Mouse (Mus musculus) urinary bladder, postnatal 25 days (tissue): Measurements from ENCODE around the gene Prkab1.

Experiments
- DNase-seq: peaks from one replicate; pipeline ENCODE4 v3.0.0; 2022; ENCODE audit warnings: low spot score

The Prkab1 gene

DNA sequence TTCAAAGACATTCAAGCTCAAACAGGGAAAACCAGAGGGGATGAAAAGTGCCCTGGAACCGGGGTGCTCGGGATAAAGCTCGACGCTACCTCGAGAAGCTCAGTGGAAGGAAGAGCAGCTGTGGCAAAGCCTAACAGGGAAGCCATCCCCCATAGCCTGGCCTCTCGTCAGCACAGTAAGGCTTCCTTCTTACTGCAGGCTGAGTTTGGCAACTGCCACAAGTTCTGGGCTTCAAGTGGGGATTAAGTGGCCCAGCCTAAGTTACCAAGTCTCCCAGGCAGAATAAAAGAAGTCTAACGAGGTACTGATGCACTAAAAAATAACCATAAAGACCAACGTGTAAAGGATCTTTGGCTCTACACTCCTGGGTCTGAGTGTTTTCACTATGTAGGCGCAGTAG is 6.1 kb downstream of the Prkab1 start:
- no peak for DNase-seq

DNA sequence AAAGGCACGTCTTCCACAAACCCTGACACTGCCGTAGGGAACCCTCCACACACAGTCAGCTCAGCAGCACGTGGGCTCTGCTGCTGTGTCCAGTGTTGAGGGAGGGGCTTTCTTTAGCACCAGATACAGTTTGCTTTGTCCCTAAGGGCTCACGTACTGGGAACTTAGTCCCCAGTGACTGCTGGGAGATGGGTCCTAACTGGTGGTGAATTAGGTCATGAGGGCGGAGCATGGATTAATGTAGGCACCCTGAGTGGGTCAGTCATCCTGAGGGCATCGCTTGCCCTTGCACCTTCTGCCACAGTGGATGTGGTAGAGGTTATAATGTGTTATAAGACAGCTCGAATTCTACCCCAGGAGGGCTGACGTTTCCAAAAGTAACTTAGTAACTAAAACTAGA is 6.9 kb downstream of the Prkab1 start:
- DNase-seq, result no peak

DNA sequence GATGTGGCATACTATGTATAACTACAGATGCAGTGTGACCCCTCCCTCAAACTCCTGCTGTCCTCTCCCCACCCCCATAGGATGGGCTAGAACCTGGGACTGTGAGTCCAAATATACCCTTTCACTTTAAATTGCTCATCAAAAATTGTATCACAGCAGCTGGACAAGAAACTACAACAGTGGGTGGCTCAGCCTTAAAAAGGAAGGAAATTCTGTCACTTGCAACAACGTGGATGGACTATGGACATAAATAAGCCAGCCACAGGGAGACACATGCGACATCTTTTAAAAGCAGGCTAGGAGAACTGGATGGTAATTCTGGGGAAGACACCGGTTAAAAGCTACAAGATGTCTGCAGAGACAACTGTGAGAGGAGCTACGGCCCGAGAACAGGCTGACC is 7.8 kb downstream of the Prkab1 start:
- DNase-seq, result no peak

DNA sequence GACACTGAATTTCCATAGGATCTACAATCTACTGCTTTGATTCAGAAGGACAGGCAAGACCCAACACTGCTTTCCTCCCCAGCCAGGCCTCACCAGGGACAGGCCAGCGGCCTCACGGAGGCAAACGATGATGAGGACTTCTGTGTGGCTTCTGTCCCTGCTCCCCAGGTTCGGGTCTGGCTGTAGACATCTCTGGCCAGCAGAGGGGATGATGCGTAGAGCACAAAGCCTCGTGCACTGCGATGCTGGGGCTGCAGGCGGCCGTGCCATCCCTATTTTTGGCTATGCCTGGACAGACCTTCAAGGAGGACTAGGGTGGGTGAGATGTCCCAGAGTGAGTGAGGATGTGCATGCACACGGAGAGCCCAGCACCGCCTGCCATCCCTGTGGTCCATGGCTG is 10.1 kb downstream of the Prkab1 start:
- DNase-seq, result no peak

DNA sequence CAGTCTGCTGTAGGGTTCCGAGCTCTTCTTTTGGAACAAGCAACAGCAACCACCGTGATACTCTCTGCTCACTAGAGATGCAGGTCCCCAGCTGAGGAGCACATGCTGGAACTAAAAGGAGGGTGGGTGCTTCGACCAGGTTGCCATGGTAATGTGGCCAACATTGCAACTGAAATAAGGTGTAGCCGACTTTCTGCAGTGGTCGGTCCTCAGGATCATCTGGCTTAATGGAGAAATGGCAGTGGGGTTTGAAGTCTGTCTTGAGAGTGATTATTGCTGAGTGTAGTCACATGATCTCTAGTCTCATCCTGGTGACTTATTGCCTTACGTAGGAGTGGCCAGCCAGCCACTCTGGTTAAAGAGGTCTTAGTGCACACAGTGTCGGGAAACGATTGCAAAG is 10.5 kb downstream of the Prkab1 start:
- DNase-seq, result no peak

DNA sequence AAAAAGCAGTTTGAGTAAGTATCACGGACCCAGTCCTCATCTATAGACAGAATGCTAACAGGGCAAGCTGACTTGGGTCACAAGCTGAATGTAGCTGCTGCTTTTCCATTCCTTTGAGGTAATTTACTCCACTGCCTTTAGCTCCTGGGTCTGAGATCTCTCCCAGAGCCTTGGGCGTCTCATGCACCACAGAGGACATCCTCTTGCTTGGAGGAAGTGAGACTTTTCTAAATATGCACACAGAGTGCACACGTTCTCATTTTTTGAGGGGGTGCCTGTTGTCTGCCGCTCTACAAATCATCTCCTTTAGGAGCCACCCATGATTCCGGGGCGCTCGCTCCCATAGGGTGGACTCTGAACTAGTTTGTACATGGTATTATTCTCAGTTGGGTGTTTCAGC is 11.8 kb downstream of the Prkab1 start:
- no peak for DNase-seq

DNA sequence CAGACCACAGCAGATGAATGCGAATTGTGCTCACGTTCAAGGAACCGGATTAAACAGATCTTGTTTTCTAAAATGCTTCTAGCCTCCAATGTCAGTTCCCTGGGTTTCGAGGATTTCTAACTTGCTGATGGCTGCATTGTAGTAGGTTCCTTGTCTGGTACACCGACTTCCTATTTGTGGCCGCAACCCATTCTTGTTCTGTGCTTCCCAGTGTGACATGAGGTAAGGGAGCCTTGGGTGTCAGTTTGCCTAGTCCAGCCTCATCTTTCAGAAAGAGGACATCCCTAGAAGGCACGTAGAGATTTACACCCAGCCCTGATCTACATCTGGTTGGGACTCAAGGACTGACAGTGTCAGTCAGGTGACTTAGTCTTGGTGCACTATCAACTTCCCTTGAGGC is 12.6 kb downstream of the Prkab1 start:
- no peak for DNase-seq

DNA sequence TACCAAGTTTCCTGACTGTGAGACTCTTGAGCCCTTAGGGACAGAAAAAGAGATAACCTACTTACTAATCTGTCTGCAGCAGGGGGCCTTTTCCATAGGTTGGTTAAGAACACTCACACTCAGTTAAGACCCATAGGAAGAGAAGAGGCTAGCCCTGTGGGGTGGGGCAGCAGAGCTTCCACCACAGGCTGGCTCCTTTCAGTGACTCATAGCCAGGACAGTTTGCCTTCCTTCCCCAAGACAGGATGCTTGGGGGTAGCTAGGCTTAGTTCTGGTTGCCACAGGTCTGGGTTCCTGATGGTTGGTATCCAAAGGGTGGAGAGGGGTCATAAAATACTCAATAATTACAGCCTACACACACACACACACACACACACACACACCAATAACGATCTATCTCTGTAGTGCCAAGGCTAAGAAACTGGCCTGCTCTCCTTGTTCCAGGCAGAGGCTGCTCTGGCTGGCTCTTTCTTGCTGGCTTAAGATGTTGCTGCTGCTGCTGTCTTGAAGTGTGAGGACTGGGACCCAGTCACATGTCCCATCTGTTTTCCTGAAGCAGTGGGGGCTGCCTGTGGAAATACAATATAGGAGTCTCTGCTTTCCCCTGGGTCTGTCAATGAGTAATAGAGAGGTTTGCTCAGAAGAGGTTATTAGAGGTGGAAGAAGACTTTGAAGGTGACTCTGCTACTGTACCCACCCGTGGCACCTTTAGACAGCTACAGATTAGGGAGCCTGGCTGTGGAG is 14.3 kb downstream of the Prkab1 start:
- no peak for DNase-seq

DNA sequence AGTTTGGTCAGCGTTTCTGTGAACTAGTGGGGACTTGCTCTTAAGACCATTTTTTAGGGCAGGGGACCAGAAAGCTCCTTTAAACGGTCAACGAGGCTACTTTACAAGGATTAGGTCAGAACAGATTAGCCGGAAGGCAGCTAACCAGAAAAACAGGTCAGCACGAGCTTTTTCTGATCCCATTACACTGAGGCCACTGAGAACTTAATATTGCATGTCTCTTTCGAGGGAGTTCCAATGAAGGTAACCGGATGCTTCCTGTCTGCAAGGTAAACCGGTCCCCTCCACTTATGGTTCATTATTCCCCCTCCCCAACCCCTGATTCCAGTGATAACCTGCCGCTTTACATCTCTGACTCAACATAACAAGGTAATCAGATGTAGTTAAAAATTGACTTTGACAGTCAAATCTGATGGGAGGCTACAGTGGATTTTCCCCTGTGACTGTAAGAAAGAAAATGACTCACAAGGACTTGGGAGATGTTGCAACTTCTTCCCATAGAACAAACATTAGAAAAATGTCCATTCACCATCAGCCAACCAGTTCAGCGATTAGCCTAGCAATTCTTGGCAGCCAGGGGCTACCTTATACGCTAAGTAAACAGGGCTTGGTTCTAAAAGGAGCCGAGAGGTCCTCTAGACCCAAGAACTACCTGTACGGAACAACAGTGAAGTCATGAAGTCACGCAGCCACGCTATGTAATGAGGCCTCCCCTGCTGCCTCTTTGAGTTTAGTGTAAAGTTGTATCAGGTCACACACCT is 15.0 kb downstream of the Prkab1 start:
- no peak for DNase-seq

DNA sequence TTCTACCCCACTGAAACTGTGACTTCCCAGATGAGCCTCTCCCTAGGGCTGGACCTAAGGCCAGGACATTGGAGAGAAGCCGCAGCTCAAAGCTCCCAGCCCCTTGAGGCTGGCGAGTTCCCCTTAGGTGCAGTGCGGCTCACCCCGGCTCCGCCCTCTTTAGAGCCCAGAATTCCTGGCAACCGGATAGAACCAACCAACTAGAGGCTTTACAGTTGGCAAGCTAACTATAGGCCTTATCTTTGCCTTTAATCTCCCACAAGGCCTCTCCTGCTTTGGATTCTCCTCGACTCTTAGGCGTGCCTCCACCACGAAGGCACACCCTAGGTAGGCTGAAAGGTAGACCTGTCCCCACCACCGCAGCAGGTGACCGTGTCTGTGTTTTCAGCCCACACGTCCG is 16.6 kb downstream of the Prkab1 start:
- DNase-seq, result no peak

DNA sequence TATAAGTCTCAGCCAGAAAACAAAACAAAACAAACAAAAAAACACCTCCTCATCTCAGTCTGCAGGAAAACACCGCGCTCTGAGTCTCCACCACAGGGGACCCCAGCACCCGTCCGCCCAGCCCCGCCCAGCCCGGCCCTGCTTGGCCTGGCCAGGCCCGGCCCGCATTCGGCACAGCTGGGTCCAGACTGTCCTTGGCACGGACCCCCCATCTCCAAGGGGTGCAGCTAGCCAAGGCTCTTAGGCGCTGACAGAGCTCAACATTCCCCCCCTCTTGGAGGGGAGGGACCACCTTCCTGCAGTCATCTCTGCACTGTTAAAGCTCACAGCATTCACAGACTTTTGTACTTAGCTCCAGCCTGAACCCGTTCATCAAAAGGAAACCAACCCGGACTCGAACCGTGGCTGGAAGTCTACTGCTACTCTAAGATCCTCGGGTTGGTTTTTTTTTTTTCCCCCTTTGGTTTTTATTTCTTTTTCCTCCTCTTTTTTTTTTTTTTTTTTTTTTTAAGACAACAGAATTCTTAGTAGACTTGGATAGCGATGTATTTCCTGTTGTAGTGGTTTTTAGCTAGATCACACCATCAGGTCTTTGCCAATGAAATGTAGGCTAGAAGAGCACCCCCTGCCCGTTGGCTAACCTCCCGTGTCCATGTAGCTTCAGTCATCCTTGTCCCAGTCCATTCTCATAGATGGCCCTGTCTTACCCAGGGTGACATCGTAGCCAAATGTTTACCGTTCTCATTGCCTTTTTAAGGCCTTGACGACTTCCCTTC is 17.8 kb downstream of the Prkab1 start:
- DNase-seq, result no peak

DNA sequence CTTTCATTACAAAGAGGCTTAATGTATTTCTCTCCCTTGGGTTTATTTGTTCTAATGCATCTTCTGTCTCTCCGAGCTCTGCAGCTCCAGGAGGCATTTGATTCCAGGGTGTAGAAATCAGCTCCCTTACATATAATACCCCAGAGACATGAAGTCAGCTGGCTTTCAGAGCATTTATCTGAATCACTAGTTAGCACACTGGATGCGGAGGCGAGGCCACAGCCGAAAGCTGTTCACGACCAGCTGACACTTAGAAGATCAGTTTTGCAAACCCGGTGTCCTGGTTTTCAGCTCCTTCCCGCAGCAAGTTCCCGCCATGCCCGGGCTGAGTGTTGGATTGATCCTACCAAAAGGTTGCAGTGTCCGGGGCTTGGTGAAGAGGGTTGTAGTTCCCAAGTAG is 20.0 kb downstream of the Prkab1 start:
- DNase-seq, result no peak

DNA sequence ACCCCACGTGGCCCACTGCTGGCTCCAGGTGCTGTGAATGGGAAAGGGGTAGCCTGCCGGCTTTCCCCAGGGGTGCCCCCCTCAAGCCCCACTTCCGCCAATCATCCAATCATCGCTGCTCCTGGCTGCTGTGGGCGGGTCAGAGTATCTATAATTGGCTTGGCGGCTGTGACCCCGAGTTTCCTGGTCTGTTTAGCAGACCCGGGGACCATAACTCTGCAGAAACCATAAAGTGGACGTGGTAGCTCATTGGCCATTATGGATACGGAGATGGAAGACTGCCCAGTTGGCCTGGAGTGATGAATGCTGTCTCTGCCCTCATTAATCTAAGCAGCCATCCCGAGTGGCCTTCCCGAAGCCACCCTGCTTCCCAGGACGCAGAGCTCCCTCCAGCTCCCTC is 20.5 kb downstream of the Prkab1 start:
- no peak for DNase-seq

DNA sequence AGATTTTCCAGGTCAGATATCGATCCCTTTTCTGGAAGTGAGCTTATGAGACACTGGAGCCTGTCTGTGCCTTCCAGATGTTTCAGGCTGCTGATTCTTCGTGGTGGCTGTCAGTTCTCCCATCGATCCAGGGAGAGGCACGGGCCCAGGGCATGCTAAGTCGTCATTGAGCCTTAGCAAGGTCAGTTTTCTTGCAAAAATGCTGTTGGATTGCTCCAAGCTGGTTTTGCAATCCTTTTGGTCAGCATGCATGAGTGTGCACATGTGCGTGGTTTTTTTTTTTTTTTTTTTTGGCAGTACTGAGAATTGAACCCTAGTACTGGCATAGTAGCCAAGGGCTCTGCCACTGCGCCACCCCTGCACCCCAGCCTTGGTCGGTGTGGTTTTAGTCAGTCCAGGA is 21.2 kb downstream of the Prkab1 start:
- DNase-seq, result no peak

DNA sequence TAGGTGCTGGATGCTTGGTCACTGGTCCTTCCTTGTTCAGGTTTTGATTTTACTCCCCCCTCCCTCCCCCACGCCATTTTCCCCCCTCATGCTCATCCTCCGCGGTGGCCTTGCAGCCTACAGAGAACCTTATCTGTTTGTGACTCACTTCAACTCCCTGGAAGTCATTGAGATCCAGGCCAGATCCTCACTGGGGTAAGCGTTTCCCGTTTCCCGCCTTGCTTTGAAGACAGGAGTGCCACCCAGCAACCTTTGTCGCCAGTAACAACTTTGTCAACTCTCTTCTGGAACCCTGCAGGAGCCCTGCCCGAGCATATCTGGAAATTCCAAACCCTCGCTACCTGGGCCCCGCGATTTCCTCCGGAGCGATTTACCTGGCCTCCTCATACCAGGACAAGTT is 26.9 kb downstream of the Prkab1 start:
- no peak for DNase-seq

DNA sequence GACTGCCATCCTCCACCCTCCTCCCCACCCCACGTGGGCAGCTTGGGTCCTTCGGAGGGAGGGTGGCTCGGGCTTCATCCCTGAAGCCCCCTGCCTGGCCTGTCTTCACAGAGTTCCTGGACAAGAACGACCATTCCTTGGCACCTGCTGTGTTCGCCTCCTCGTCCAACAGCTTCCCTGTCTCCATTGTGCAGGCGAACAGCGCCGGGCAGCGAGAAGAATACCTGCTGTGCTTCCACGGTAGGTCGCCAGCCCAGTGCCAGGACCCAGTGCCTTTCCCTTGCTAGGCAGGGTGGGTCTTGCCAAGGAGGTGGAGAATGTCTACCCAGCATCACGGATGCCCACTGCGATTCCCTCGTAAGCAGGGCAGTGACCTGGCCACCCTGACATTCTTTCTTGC is 30.2 kb downstream of the Prkab1 start:
- no peak for DNase-seq

DNA sequence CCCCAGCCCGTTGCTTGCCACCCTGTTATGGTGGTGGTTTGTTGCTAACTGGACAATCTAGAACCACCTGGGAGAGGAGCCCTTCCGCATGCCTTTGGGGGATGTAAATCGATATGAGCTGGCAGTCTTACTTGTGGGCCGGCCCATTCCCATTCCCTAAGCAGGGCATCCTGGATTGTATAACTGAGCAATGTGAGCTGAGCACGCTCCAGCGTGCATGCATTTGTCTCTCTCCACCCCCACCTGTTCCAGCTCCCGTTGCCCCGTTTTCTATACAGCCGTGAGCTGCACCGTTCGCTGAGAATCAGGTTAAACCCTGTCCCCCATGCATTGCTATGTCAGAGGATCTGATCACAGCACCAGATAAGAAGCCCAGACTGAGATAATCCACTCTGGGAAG is 32.6 kb downstream of the Prkab1 start:
- DNase-seq, result no peak

DNA sequence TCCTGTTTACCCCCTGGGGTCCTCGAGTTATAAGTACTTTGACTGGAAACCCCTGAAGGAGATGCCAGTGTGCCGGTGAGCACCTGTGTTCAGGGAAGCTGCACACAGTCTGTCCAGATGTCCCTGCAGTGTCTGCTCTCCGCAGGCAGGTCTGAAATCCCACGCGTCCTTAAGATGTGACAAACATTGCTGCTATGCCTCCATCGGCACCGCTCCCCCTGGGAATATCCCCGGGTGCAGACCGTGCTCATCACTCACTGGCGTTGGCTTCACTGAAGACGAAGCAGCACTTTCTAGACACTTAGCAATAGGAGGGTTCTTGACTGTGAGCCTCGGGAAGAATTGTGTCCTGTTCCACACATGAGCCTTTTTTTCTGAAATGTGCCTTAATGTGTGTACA is 37.0 kb downstream of the Prkab1 start:
- DNase-seq, result no peak

DNA sequence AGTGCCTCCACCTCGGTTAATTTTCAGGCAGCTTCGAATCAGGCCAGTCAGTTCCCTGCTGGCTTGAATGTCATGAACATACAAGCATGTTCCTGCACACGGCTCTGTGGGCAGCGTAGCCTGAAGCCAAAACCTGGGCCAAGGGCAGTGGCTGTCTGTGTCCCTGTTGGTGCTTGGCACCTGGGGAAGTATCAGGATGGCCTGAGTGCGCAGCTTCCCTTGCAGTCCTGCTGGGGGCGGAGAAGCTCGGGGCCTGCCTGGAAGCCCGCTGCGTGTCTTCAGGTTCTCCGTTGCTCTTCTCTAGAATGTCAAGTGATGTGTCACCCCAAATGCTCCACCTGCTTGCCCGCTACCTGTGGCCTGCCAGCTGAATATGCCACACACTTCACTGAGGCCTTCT is 39.2 kb downstream of the Prkab1 start:
- no peak for DNase-seq

DNA sequence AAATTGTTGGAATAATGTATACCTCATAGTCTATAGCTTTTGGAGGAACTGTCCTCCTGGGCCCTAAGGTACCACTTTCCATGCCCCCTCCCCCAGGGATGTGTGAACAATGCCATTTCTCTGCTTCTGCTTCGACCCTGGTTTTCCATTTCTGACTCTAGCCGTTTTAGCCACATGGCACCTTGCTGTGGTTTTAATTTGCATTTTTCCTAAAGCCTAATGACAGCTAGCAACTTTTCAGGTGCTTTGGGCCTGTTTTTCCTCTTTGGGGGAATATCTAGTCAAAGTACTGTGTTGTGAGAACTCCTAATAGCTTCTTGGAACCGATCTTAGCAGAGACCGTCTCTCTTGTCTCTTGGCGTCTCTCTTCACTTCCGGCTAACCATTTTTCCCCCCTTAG is 39.9 kb downstream of the Prkab1 start:
- no peak for DNase-seq

DNA sequence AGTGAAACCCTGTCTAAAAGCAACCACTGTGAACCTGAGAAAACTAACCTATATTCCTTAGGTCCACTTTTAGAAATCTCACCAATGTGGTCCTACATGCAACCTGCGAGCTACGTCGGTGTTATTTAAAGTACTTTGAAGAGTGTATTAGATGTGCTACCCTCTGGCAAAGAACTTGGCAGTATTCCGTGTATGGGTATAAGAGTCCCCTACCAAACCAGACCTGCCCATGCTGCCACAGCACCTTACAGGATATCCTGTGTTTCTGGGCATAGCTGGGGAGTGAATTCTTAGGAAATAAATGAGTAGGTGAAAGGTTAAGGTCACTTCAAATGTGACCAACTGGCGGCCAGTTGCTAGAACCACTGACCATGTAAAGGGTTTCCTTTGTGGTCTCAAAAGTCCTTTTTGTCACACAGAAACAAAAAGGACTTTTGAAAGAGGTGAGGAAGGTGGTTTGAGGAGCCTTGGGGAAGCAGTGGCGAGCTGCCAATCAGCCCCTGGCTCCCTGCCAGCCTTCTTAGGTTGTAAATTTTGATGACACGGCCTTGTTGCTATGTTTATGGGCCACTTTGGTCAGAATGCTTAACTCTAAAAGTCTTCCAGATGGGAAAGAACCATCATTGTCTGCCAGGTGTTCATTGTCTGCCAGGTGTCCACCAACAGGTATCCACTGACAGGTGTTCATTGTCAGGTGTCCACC is 41.5 kb downstream of the Prkab1 start:
- peak; percentile 49 for DNase-seq

DNA sequence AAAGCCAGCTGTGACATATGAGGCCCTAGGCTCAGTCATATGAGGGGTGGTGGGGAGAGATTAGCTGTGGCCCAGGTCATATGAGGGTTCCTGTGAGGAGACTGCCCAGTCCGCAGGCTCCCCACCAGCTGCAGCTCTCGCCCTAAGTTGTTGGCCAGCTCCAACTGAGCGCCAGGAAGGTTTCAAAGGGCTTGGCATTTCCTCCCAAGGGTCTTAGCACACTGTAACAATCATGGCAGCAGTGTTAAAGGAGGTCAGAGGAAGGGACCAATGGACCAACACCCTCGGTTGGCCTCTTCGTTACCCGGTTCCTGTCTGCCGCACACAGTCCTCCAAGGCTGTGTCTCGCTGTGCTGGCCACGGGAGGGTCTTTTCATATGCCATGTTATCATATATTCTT is 43.8 kb downstream of the Prkab1 start:
- DNase-seq, result no peak
